Mouse (Mus musculus) thymus, adult 2 months (tissue): ENCODE data around the gene Bmp2k.

Experiments
- CTCF ChIP-seq: fragments of 200-500 bp; IDR thresholded peaks from 2 replicates; pipeline ENCODE4 v1.5.1; 2012; ENCODE audit warnings: mild to moderate bottlenecking, control low read depth, low read length, moderate library complexity, borderline replicate concordance; ENCODE audit not compliant: control insufficient read depth, poor library complexity, insufficient read depth; ENCODE audit errors: extremely low read depth
- POLR2A ChIP-seq: fragments of 200-500 bp; IDR thresholded peaks from 2 replicates; pipeline ENCODE4 v1.6.1; 2012; ENCODE audit warnings: mild to moderate bottlenecking, low read length, control low read depth, moderate library complexity; ENCODE audit not compliant: control insufficient read depth, poor library complexity, insufficient read depth; ENCODE audit errors: extremely low read depth

- TF ChIP-seq POLR2A (no peak), CTCF (no peak)
Observed at GRCm38 (mm10) chr5:96962934-96963301, 34.6 kb upstream of the Bmp2k start.
